Comparison of ENCODE assay signal across 24 mouse cellular contexts in genomic region chr19:29877422-29878291, GRCm38 (mm10). TPM values are rescaled to one million over a fixed set of nuclear protein-coding genes. Genes with fewer than 3 reads are reported as not detected.
DNase-seq lines count a peak whose midpoint lies in the region; ATAC-seq lines count a peak whose summit lies in the region.
"Had no signal": no experiment of that assay in that cellular context is flagged by ENCODE, and none has a peak within 500 bp of the region (broad histone marks: within the 10 kb centered on the region; RNA-seq: fewer than 3 reads in every experiment).

No protein-coding gene starts in this region.

- peaks cover 28% of the 10 kb centered on the region for H3K4me1 ChIP-seq in kidney, embryonic 16.5 days (ENCODE audit: insufficient read depth, low read length)
- H3K4me1 ChIP-seq in liver, embryonic 16.5 days (ENCODE audit: control insufficient read depth, low read depth, low read length) = peaks cover 3% of the 10 kb centered on the region
- no peaks in the 10 kb centered on the region for H3K4me1 ChIP-seq in liver, embryonic 11.5 days (replicated peaks; ENCODE audit: control insufficient read depth, insufficient read depth, low read length)
- peaks cover 3% of the 10 kb centered on the region; the same call in 1 of the 2 replicates for H3K4me1 ChIP-seq in embryonic facial prominence, embryonic 10.5 days
- H3K4me1 ChIP-seq: hindbrain, embryonic 12.5 days; midbrain, embryonic 15.5 days; neural tube, embryonic 12.5 days had no signal

- H3K36me3 ChIP-seq in kidney, embryonic 16.5 days (ENCODE audit: insufficient read depth, low read length) = no peaks in the 10 kb centered on the region
- no peaks in the 10 kb centered on the region for H3K36me3 ChIP-seq in liver, embryonic 16.5 days (ENCODE audit: control insufficient read depth, insufficient read depth)
- no peaks in the 10 kb centered on the region for H3K36me3 ChIP-seq in liver, embryonic 11.5 days (ENCODE audit: control insufficient read depth, insufficient read depth, low read length)
- H3K36me3 ChIP-seq in embryonic facial prominence, embryonic 10.5 days (replicated peaks) = no peaks in the 10 kb centered on the region
- H3K36me3 ChIP-seq: hindbrain, embryonic 12.5 days; midbrain, embryonic 15.5 days; neural tube, embryonic 12.5 days had no signal

- DNase-seq in heart, adult 18-20 months = peak; percentile 29 to 32
- DNase-seq in heart, adult 8-10 months (ENCODE audit: low spot score) = no peak
- no peak for DNase-seq in kidney, adult 11 months
- no peak for DNase-seq in liver, embryonic 11.5 days (ENCODE audit: low spot score)
- no peak for DNase-seq in embryonic facial prominence, embryonic 10.5 days (ENCODE audit: low spot score)
- no peak for DNase-seq in ovary, postnatal 36 days (ENCODE audit: low spot score)
- DNase-seq: adrenal gland, postnatal 14 days; cerebellum, adult 8-10 months; cerebellum, postnatal 36 days; embryo, embryonic 11 days; gastrocnemius, postnatal 25 days; heart, postnatal 14 days; layer of hippocampus, adult 9-11 months; lung, embryonic 14.5 days; lung, postnatal 36 days; thymus, postnatal 36 days had no signal

- ATAC-seq in kidney, embryonic 16.5 days (ENCODE audit: low FRiP score, low TSS enrichment) = peak; percentile 79
- ATAC-seq in liver, embryonic 16.5 days (ENCODE audit: low read depth) = peak; percentile 51; the same call in 1 of the 2 replicates
- no peak for ATAC-seq in liver, embryonic 11.5 days (replicated peaks; ENCODE audit: low FRiP score)
- ATAC-seq: CD4-positive, CD25-positive, alpha-beta regulatory T cell, adult 4 months; forebrain, embryonic 16.5 days; midbrain, embryonic 15.5 days had no signal

- no peaks in the 10 kb centered on the region for H3K9me3 ChIP-seq in kidney, embryonic 16.5 days (ENCODE audit: low read length)
- no peaks in the 10 kb centered on the region for H3K9me3 ChIP-seq in liver, embryonic 16.5 days (replicated peaks; ENCODE audit: control insufficient read depth, low read length)
- no peaks in the 10 kb centered on the region for H3K9me3 ChIP-seq in liver, embryonic 11.5 days (ENCODE audit: control insufficient read depth, low read length)
- no peaks in the 10 kb centered on the region for H3K9me3 ChIP-seq in embryonic facial prominence, embryonic 10.5 days
- H3K9me3 ChIP-seq: hindbrain, embryonic 12.5 days; midbrain, embryonic 15.5 days had no signal

- H3K9ac ChIP-seq in kidney, embryonic 16.5 days (replicated peaks; ENCODE audit: low read length) = 0 out of 2 replicates have a peak overlapping the region, but pooled peaks have one; percentile 17
- no peak overlapping the region for H3K9ac ChIP-seq in liver, embryonic 16.5 days (ENCODE audit: low read depth, low read length)
- no peak overlapping the region for H3K9ac ChIP-seq in liver, embryonic 11.5 days (ENCODE audit: low read depth, low read length)
- H3K9ac ChIP-seq: hindbrain, embryonic 12.5 days; lung, embryonic 14.5 days; midbrain, embryonic 15.5 days; neural tube, embryonic 12.5 days had no signal

- H3K4me3 ChIP-seq in kidney, embryonic 16.5 days (ENCODE audit: low read length) = no peak overlapping the region
- no peak overlapping the region for H3K4me3 ChIP-seq in liver, embryonic 16.5 days (ENCODE audit: low read depth, low read length)
- H3K4me3 ChIP-seq in liver, embryonic 11.5 days (ENCODE audit: low read depth, low read length) = no peak overlapping the region
- H3K4me3 ChIP-seq in embryonic facial prominence, embryonic 10.5 days = no peak overlapping the region
- H3K4me3 ChIP-seq: hindbrain, embryonic 12.5 days; midbrain, embryonic 15.5 days; neural tube, embryonic 12.5 days had no signal

- H3K4me2 ChIP-seq in kidney, embryonic 16.5 days (replicated peaks; ENCODE audit: low read depth, low read length) = no peak overlapping the region
- no peak overlapping the region for H3K4me2 ChIP-seq in liver, embryonic 16.5 days (ENCODE audit: low read depth, low read length)
- no peak overlapping the region for H3K4me2 ChIP-seq in liver, embryonic 11.5 days
- H3K4me2 ChIP-seq: heart, embryonic 11.5 days; hindbrain, embryonic 12.5 days; lung, embryonic 14.5 days; midbrain, embryonic 15.5 days; neural tube, embryonic 12.5 days had no signal

- H3K27ac ChIP-seq in kidney, embryonic 16.5 days (ENCODE audit: low read length) = peak overlapping the region; percentile 81
- no peak overlapping the region; the same call in 1 of the 2 replicates for H3K27ac ChIP-seq in liver, embryonic 16.5 days (ENCODE audit: low read length)
- H3K27ac ChIP-seq in liver, embryonic 11.5 days (ENCODE audit: low read depth, low read length) = no peak overlapping the region
- H3K27ac ChIP-seq in embryonic facial prominence, embryonic 10.5 days (replicated peaks) = peak overlapping the region; percentile 24; the same call in 1 of the 2 replicates
- H3K27ac ChIP-seq: hindbrain, embryonic 12.5 days; midbrain, embryonic 15.5 days; neural tube, embryonic 12.5 days had no signal

- H3K27me3 ChIP-seq in kidney, embryonic 16.5 days (ENCODE audit: insufficient read depth, low read length) = no peaks in the 10 kb centered on the region
- H3K27me3 ChIP-seq in liver, embryonic 16.5 days (ENCODE audit: control insufficient read depth, insufficient read depth, low read depth, low read length) = no peaks in the 10 kb centered on the region
- no peaks in the 10 kb centered on the region for H3K27me3 ChIP-seq in liver, embryonic 11.5 days (replicated peaks; ENCODE audit: control insufficient read depth, insufficient read depth, low read length)
- H3K27me3 ChIP-seq in embryonic facial prominence, embryonic 10.5 days (replicated peaks; ENCODE audit: low read depth, poor library complexity, severe bottlenecking) = no peaks in the 10 kb centered on the region
- H3K27me3 ChIP-seq: hindbrain, embryonic 12.5 days; midbrain, embryonic 15.5 days; neural tube, embryonic 12.5 days had no signal

- WGBS in kidney, embryonic 16.5 days = 25% methylated on average over 10 of the region's 10 CpGs
- 47% methylated on average over 10 of the region's 10 CpGs for WGBS in liver, embryonic 16.5 days (ENCODE audit: insufficient replicate concordance)
- WGBS in liver, embryonic 11.5 days = 69% methylated on average over 10 of the region's 10 CpGs
- WGBS in embryonic facial prominence, embryonic 10.5 days = 65% methylated on average over 10 of the region's 10 CpGs

RNA-seq across cellular contexts. Expression of gene Il33, which starts 47.3 kb away (rescaled TPM):
- total RNA-seq in heart, adult 18-20 months (2021) = 1 to 10 TPM; 4.9 to 8.3 TPM
- 10 to 100 TPM in 2 of 4 experiments, 1 to 10 TPM in 2; 5.7 to 12.2 (median 9.4) TPM for total RNA-seq in heart, adult 8-10 months (2022)
- 48.1 and 48.3 TPM in 2 replicates for polyA plus RNA-seq in kidney, embryonic 16.5 days (2015; fragmentation: Nextera tagmentation; extraction: Ambion mirVana)
- 1.5 and 1.6 TPM in 2 replicates for polyA plus RNA-seq in liver, embryonic 16.5 days (2015; fragmentation: Nextera tagmentation; extraction: Ambion mirVana)
- polyA plus RNA-seq in liver, embryonic 11.5 days (2014; fragmentation: Nextera tagmentation; extraction: Ambion mirVana) = 0.27 and 0.31 TPM in 2 replicates
- 0.27 and 0.52 TPM in 2 replicates for polyA plus RNA-seq in embryonic facial prominence, embryonic 10.5 days (2016; fragmentation: Nextera tagmentation; extraction: Ambion mirVana)
- polyA plus RNA-seq: CD4-positive, CD25-positive, alpha-beta regulatory T cell, adult 4 months had no signal

Comparison
In these comparisons a context has a peak if more than half of its experiments do, and no peak if none do; other contexts are left out.
1. DNase-seq: peak in heart, adult 18-20 months (2 of 2); none in heart, adult 8-10 months (single experiment), kidney, adult 11 months (single experiment), liver, embryonic 11.5 days (single experiment), embryonic facial prominence, embryonic 10.5 days (single experiment) and ovary, postnatal 36 days (single experiment).
2. H3K27ac ChIP-seq: peak in kidney, embryonic 16.5 days (single experiment) and embryonic facial prominence, embryonic 10.5 days (single experiment); none in liver, embryonic 16.5 days (single experiment) and liver, embryonic 11.5 days (single experiment).
3. RNA of gene Il33, which starts 47.3 kb away (polyA plus RNA-seq): 48.1 to 48.3 TPM in kidney, embryonic 16.5 days; 1.5 to 1.6 TPM in liver, embryonic 16.5 days, 0.27 to 0.31 TPM in liver, embryonic 11.5 days and 0.27 to 0.52 TPM in embryonic facial prominence, embryonic 10.5 days; every median in the first group is over 10 times any median in the second.